Mouse (Mus musculus) stomach, postnatal 0 days (tissue): ENCODE results near the gene Dop1b.

Experiments
- CTCF ChIP-seq: IDR thresholded peaks from 2 replicates; pipeline ENCODE4 v1.5.1; 2016; ENCODE audit warnings: antibody characterized with exemption, low read depth, mild to moderate bottlenecking, moderate library complexity
- EP300 ChIP-seq: optimal IDR thresholded peaks from 2 replicates; pipeline ENCODE3; 2016; ENCODE audit warnings: antibody characterized with exemption

DNA sequence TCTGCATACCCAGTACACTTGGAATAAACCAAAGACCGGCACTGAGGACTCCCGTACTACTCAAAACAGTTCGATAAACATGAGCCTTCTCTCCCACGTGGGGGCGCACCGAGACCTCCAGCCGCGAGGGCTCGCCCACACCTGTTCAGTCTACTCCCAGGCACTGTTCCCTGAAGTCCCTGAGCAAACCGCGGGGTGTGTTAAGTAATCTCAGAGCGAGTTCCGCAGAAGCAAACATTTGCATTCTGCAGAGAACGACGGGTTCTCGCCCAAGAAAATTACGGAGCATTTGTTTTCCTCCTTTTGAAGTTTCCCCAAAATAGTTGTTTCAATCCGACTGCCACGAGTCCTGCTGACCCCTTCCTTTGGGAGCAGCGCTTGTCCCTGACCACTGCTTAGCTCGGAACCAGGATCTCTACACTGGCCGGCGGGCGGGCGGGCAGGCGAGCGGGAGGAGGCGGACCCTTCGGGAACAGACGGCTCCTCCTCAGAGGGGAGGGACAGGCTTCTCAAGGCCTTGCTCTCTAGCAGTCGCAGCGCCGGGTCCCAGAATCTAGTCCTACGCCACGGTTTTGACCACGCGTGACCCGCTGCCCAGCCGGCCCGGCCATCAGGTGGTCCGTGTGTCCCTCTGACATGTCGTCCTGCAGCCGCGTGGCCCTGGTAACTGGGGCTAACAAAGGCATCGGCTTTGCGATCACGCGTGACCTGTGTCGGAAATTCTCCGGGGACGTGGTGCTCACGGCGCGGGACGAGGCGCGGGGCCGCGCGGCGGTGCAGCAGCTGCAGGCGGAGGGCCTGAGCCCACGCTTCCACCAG, 28.8 kb upstream of the Dop1b start, which contains the start of gene Cbr3:
- TF ChIP-seq CTCF (peak; percentile 76), EP300 (no peak)
